Mouse (Mus musculus) olfactory bulb, adult 2 months (tissue): ENCODE data around the gene Prpsap2.

Source experiments
- CTCF ChIP-seq: fragments of 200-500 bp; IDR thresholded peaks from 2 replicates; pipeline ENCODE4 v1.5.1; 2012; ENCODE audit warnings: low read depth, mild to moderate bottlenecking, low read length, moderate library complexity; ENCODE audit not compliant: insufficient read depth
- POLR2A ChIP-seq: fragments of 200-500 bp; IDR thresholded peaks from 2 replicates; pipeline ENCODE4 v1.6.1; 2012; ENCODE audit warnings: mild to moderate bottlenecking, low read depth, low read length, moderate library complexity; ENCODE audit not compliant: insufficient read depth

DNA sequence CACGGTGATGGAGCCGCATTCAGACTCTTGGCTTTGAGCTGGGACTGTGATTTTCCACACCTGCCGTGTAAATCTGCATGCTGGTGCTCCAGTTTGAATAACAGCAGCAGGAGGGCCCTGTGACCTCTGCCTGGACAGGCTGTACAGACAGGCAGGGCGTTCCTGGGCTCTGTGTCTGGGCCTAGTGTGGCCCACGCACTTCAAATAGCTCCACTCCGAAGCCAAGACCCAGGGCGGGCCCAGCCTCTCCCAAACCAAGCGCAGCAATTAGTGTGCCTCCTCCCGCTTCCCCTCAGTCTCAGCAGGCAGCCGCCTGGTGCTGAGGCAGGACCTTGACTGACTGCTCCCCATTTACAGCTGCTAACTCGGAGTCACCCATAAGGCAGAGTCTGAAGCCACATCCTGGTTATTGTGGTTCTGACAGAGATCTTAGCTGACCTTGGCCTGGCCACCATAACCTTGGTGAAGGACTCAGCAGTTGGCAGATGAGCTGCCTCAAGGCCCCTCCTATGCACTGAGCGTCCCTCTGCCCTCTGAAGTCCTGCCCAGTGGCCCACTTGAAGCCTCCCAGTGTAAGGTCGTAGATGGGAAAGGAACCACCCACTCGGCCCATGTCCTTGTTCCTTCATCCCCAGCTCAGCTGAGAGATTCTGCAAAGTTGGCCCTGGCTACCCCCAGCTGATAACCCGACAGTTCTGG is 48.6 kb downstream of the Prpsap2 start:
- no peak for TF ChIP-seq POLR2A
- no peak for TF ChIP-seq CTCF
